Mouse (Mus musculus) MEL (cell line): ENCODE data around the gene Pla2g1b. TPM values are rescaled to one million over a fixed set of nuclear protein-coding genes. Genes with fewer than 3 reads are reported as not detected.

Experiments
- DNase-seq: peaks from one replicate; pipeline ENCODE4 v3.0.0; 2011; ENCODE audit warnings: low read depth, low spot score
- H3K27ac ChIP-seq: 2 replicates; pipeline ENCODE4 v1.5.1; 2012; ENCODE audit warnings: low read depth, mild to moderate bottlenecking, control low read depth, low read length, moderate library complexity; ENCODE audit not compliant: control insufficient read depth
- H3K27me3 ChIP-seq, 2 experiments: fragments of 150-350 bp in 1 of 2; sonication (generic) in 1 of 2; 2 replicates each; pipeline ENCODE4 v1.6.1; 2012; ENCODE audit warnings: low read length in 2 of 2, mild to moderate bottlenecking in 2 of 2, improper control_type of control experiment in 1 of 2, moderate library complexity in 1 of 2; ENCODE audit not compliant: insufficient read depth in 2 of 2, control insufficient read depth in 1 of 2
- H3K36me3 ChIP-seq, 2 experiments: 2 replicates each; pipeline ENCODE4 v1.6.1; 2012 to 2014; ENCODE audit warnings: low read length in 2 of 2, improper control_type of control experiment in 1 of 2, inconsistent platforms in 1 of 2, mild to moderate bottlenecking in 1 of 2; ENCODE audit not compliant: insufficient read depth in 2 of 2, control insufficient read depth in 1 of 2
- H3K4me1 ChIP-seq, 2 experiments: fragments of 150-350 bp in 1 of 2; sonication (generic) in 1 of 2; 2 replicates each; pipeline ENCODE4 v1.6.1; 2012; ENCODE audit warnings: low read length in 2 of 2, improper control_type of control experiment in 1 of 2, mild to moderate bottlenecking in 1 of 2; ENCODE audit not compliant: insufficient read depth in 2 of 2, control insufficient read depth in 1 of 2
- H3K4me3 ChIP-seq, 2 experiments: fragments of 150-350 bp in 1 of 2; sonication (generic) in 1 of 2; 2 replicates each; pipeline ENCODE4 v1.5.1; 2012; ENCODE audit warnings: low read depth in 2 of 2, low read length in 2 of 2, mild to moderate bottlenecking in 2 of 2, moderate library complexity in 2 of 2, control low read depth in 1 of 2, improper control_type of control experiment in 1 of 2; ENCODE audit not compliant: control insufficient read depth in 1 of 2, insufficient read depth in 1 of 2
- H3K79me2 ChIP-seq: 2 replicates; pipeline ENCODE4 v1.6.1; 2012; ENCODE audit warnings: mild to moderate bottlenecking, low read length, moderate library complexity; ENCODE audit not compliant: control insufficient read depth, poor library complexity, insufficient read depth
- H3K9ac ChIP-seq: 2 replicates; pipeline ENCODE4 v1.6.1; 2012; ENCODE audit warnings: low read depth, mild to moderate bottlenecking, control low read depth, low read length, moderate library complexity; ENCODE audit not compliant: control insufficient read depth, poor library complexity, severe bottlenecking
- H3K9me3 ChIP-seq: fragments of 150-350 bp; sonication (generic); replicated peaks from 2 replicates; pipeline ENCODE4 v1.6.1; 2012; ENCODE audit warnings: mild to moderate bottlenecking, low read length, improper control_type of control experiment, moderate library complexity; ENCODE audit not compliant: insufficient read depth
- BHLHE40 ChIP-seq: IDR thresholded peaks from 2 replicates; pipeline ENCODE4 v1.6.1; 2012; ENCODE audit warnings: low read depth, mild to moderate bottlenecking, inconsistent platforms, low read length, improper control_type of control experiment, borderline replicate concordance
- CHD1 ChIP-seq: IDR thresholded peaks from 2 replicates; pipeline ENCODE4 v1.6.1; 2012; ENCODE audit warnings: low read depth, mild to moderate bottlenecking, inconsistent platforms, low read length, improper control_type of control experiment
- CHD2 ChIP-seq: IDR thresholded peaks from 2 replicates; pipeline ENCODE4 v1.6.1; 2011; ENCODE audit warnings: low read length, improper control_type of control experiment
- CTCF ChIP-seq, 3 experiments: IDR thresholded peaks in 2 of 3; conservative IDR thresholded peaks in 1 of 3; 2 replicates each; pipeline ENCODE4 v1.5.1; 2011 to 2012; ENCODE audit warnings: low read length in 3 of 3, low read depth in 2 of 3, mild to moderate bottlenecking in 2 of 3, improper control_type of control experiment in 1 of 3, inconsistent platforms in 1 of 3, mixed read lengths in 1 of 3, moderate library complexity in 1 of 3; ENCODE audit not compliant: control insufficient read depth in 1 of 3, insufficient read depth in 1 of 3, poor library complexity in 1 of 3, severe bottlenecking in 1 of 3
- ELF1 ChIP-seq: IDR thresholded peaks from 2 replicates; pipeline ENCODE4 v1.6.1; 2014; ENCODE audit warnings: low read depth, mild to moderate bottlenecking, inconsistent platforms, low read length, improper control_type of control experiment, moderate library complexity
- EP300 ChIP-seq, 2 experiments: IDR thresholded peaks; 2 replicates each; pipeline ENCODE4 v1.6.1; 2011; ENCODE audit warnings: improper control_type of control experiment in 2 of 2, low read length in 2 of 2, low read depth in 1 of 2, mild to moderate bottlenecking in 1 of 2
- ETS1 ChIP-seq: IDR thresholded peaks from 2 replicates; pipeline ENCODE4 v1.6.1; 2012; ENCODE audit warnings: low read depth, mild to moderate bottlenecking, inconsistent platforms, low read length, improper control_type of control experiment, moderate library complexity
- GABPA ChIP-seq: IDR thresholded peaks from 2 replicates; pipeline ENCODE4 v1.6.1; 2012; ENCODE audit warnings: low read depth, mild to moderate bottlenecking, inconsistent platforms, low read length, improper control_type of control experiment, moderate library complexity
- GATA1 ChIP-seq: IDR thresholded peaks from 2 replicates; pipeline ENCODE4 v1.6.1; 2011; ENCODE audit warnings: low read depth, low read length, improper control_type of control experiment
- JUND ChIP-seq: IDR thresholded peaks from 2 replicates; pipeline ENCODE4 v1.6.1; 2011; ENCODE audit warnings: low read depth, mild to moderate bottlenecking, improper control_type of control experiment, low read length
- MAZ ChIP-seq: IDR thresholded peaks from 2 replicates; pipeline ENCODE4 v1.6.1; 2012; ENCODE audit warnings: low read depth, mild to moderate bottlenecking, inconsistent platforms, low read length, improper control_type of control experiment
- MEF2A ChIP-seq: IDR thresholded peaks from 2 replicates; pipeline ENCODE4 v1.6.1; 2014; ENCODE audit warnings: low read depth, mild to moderate bottlenecking, inconsistent platforms, low read length, improper control_type of control experiment; ENCODE audit not compliant: poor library complexity, insufficient replicate concordance, severe bottlenecking; ENCODE audit errors: extremely low read depth
- MYB ChIP-seq: IDR thresholded peaks from 2 replicates; pipeline ENCODE4 v1.6.1; 2011; ENCODE audit warnings: mild to moderate bottlenecking, low read depth, low read length, improper control_type of control experiment
- MYC ChIP-seq: IDR thresholded peaks from 2 replicates; pipeline ENCODE4 v1.6.1; 2011; ENCODE audit warnings: low read depth, mild to moderate bottlenecking, low read length, improper control_type of control experiment, moderate library complexity
- NELFE ChIP-seq: IDR thresholded peaks from 2 replicates; pipeline ENCODE4 v1.6.1; 2011; ENCODE audit warnings: low read depth, low read length, improper control_type of control experiment
- POLR2AphosphoS5 ChIP-seq: IDR thresholded peaks from 2 replicates; pipeline ENCODE4 v1.6.1; 2012; ENCODE audit warnings: low read depth, borderline replicate concordance, mild to moderate bottlenecking, inconsistent platforms, low read length, moderate library complexity, mixed read lengths
- RAD21 ChIP-seq: IDR thresholded peaks from 2 replicates; pipeline ENCODE4 v1.6.1; 2011; ENCODE audit warnings: mild to moderate bottlenecking, low read depth, low read length, improper control_type of control experiment
- RCOR1 ChIP-seq: IDR thresholded peaks from 2 replicates; pipeline ENCODE4 v1.6.1; 2012; ENCODE audit warnings: low read depth, mild to moderate bottlenecking, inconsistent platforms, low read length, improper control_type of control experiment
- SIN3A ChIP-seq: IDR thresholded peaks from 2 replicates; pipeline ENCODE4 v1.6.1; 2012; ENCODE audit warnings: low read length, improper control_type of control experiment, inconsistent platforms
- TBP ChIP-seq: IDR thresholded peaks from 2 replicates; pipeline ENCODE4 v1.8.0; 2011; ENCODE audit warnings: low read depth, low read length, improper control_type of control experiment
- TCF12 ChIP-seq: IDR thresholded peaks from 2 replicates; pipeline ENCODE4 v1.6.1; 2014; ENCODE audit warnings: low read depth, mild to moderate bottlenecking, inconsistent platforms, low read length, improper control_type of control experiment, moderate library complexity
- ZC3H11A ChIP-seq: IDR thresholded peaks from 2 replicates; pipeline ENCODE4 v1.6.1; 2012; ENCODE audit warnings: low read depth, mild to moderate bottlenecking, inconsistent platforms, low read length, improper control_type of control experiment
- ZNF384 ChIP-seq: IDR thresholded peaks from 2 replicates; pipeline ENCODE4 v1.6.1; 2012; ENCODE audit warnings: low read depth, mild to moderate bottlenecking, inconsistent platforms, low read length, improper control_type of control experiment
- polyA plus RNA-seq, 2 experiments: library from polyadenylated mRNA; stranded (reverse) in 1 of 2; unstranded in 1 of 2; fragments of >175 nt in 1 of 2; fragments of >200 nt in 1 of 2; gene quantifications; 2 replicates each; pipeline versions ENCODE4 v1.2.1 to v1.2.4; 2012; ENCODE audit warnings: low replicate concordance in 2 of 2, low read depth in 1 of 2; ENCODE audit not compliant: insufficient read length in 2 of 2, insufficient read depth in 1 of 2, missing spikeins in 1 of 2
- total RNA-seq: library from RNA; depleted of rRNA; stranded (reverse); fragments of 300-350 nt; gene quantifications from 2 replicates; pipeline ENCODE4 v1.2.3, GENCODE M21; 2012

The Pla2g1b gene
- total and polyA plus RNA-seq, 3 experiments: 0.58 to 6.6 TPM; not detected in 1

GRCm38 (mm10) chr5:115431061-115431897, 34.8 kb upstream of the Pla2g1b start:
- TF ChIP-seq MYB (no peak), NELFE (no peak; the same call in none of the 2 replicates), ZC3H11A (no peak), JUND (no peak), CHD1 (no peak), BHLHE40 (no peak), CTCF (IDR thresholded peaks at IDR 0.05 in 2 of 3, conservative IDR thresholded peaks at IDR 0.05 in 1 of 3; ENCODE audit: control insufficient read depth in 1 of 3, insufficient read depth in 1 of 3, low read depth in 2 of 3, low read length in 3 of 3, poor library complexity in 1 of 3, severe bottlenecking in 1 of 3) (peak in 2 of 3 experiments; percentile 40 to 61; a peak in 5 of 6 replicates), MAZ (0 out of 2 replicates have a peak, but pooled peaks have one; percentile 5), SIN3A (no peak; the same call in 1 of the 2 replicates)
- Histone ChIP-seq H3K4me3 (peak overlapping the region; percentile 28 to 42), H3K9ac (peak overlapping the region; percentile 64), H3K79me2 (no peaks in the 10 kb centered on the region), H3K36me3 (peaks cover 0 to 8% of the 10 kb centered on the region in 2 experiments; a peak in 2 of 4 replicates), H3K4me1 (peaks cover 8 to 11% of the 10 kb centered on the region in 2 experiments; a peak in 3 of 4 replicates), H3K27me3 (no peaks in the 10 kb centered on the region), H3K9me3 (no peaks in the 10 kb centered on the region), H3K27ac (peak overlapping the region; percentile 82)
- DNase-seq: peak; percentile 28

- DNase-seq: peak; percentile 66
- Histone ChIP-seq H3K4me1 (peaks cover 8 to 11% of the 10 kb centered on the region in 2 experiments; a peak in 3 of 4 replicates), H3K27ac (peak overlapping the region; percentile 82), H3K27me3 (no peaks in the 10 kb centered on the region), H3K9me3 (no peaks in the 10 kb centered on the region), H3K9ac (peak overlapping the region; percentile 64), H3K36me3 (peaks cover 0 to 8% of the 10 kb centered on the region in 2 experiments; a peak in 2 of 4 replicates), H3K79me2 (no peaks in the 10 kb centered on the region), H3K4me3 (peak overlapping the region; percentile 28 to 42)
- TF ChIP-seq ELF1 (no peak), MYC (no peak), ZNF384 (no peak), SIN3A (peak; percentile 51), CHD2 (no peak), ETS1 (peak; percentile 35; the same call in 1 of the 2 replicates), MEF2A (peak; percentile 51; the same call in 1 of the 2 replicates), GATA1 (peak; percentile 31; the same call in 1 of the 2 replicates), RCOR1 (0 out of 2 replicates have a peak, but pooled peaks have one; percentile 33), NELFE (peak; percentile 30), RAD21 (no peak), POLR2AphosphoS5 (no peak), TBP (peak; percentile 87), EP300 (IDR thresholded peaks at IDR 0.05; ENCODE audit: low read depth in 1 of 2, low read length in 2 of 2) (peak; percentile 33 to 69; a peak in 3 of 4 replicates), TCF12 (peak; percentile 33; the same call in 1 of the 2 replicates), GABPA (no peak), MAZ (0 out of 2 replicates have a peak, but pooled peaks have one; percentile 46), MYB (no peak)
Measured at GRCm38 (mm10) chr5:115431898-115432259, 34.2 kb upstream of the Pla2g1b start.
